Mouse (Mus musculus) G1E (cell line): ENCODE results near the gene Ccdc73. TPM values are rescaled to one million over a fixed set of nuclear protein-coding genes. Genes with fewer than 3 reads are reported as not detected.
"Not testable (repeated sequence)": the region's sequence is repeated elsewhere in the genome, so short reads cannot be mapped to it uniquely, and the experiment has no call there.

Source experiments
- ATAC-seq: 2 replicates; pipeline ENCODE4 v1.8.0; 2016; ENCODE audit warnings: mild to moderate bottlenecking; ENCODE audit not compliant: insufficient number of reproducible peaks, poor library complexity, low FRiP score, severe bottlenecking; ENCODE audit errors: extremely low read depth
- DNase-seq: peaks from one replicate; pipeline ENCODE4 v3.0.0; 2012; ENCODE audit warnings: low spot score
- H3K27me3 ChIP-seq: 2 replicates; pipeline ENCODE4 v1.6.1; 2012; ENCODE audit warnings: mild to moderate bottlenecking, low read length, inconsistent platforms; ENCODE audit not compliant: insufficient read depth
- H3K36me3 ChIP-seq: replicated peaks from 2 replicates; pipeline ENCODE3; 2012; ENCODE audit warnings: mild to moderate bottlenecking, inconsistent platforms
- H3K4me1 ChIP-seq: 2 replicates; pipeline ENCODE4 v1.6.1; 2012; ENCODE audit warnings: low read depth, low read length, inconsistent platforms, mixed read lengths; ENCODE audit not compliant: insufficient read depth
- H3K4me3 ChIP-seq: 2 replicates; pipeline ENCODE4 v1.5.1; 2012; ENCODE audit warnings: low read depth, mild to moderate bottlenecking, inconsistent platforms, low read length, moderate library complexity, mixed read lengths
- H3K9me3 ChIP-seq: replicated peaks from 2 replicates; pipeline ENCODE4 v1.6.1; 2012; ENCODE audit warnings: inconsistent platforms
- CTCF ChIP-seq: IDR thresholded peaks from 2 replicates; pipeline ENCODE4 v1.5.1; 2012; ENCODE audit warnings: low read depth, low read length, inconsistent platforms, mixed read lengths
- GATA1 ChIP-seq: IDR thresholded peaks from 2 replicates; pipeline ENCODE4 v1.6.1; 2012; ENCODE audit warnings: borderline replicate concordance, low read length, inconsistent platforms, mixed read lengths
- GATA2 ChIP-seq: IDR thresholded peaks from 2 replicates; pipeline ENCODE4 v1.6.1; 2012; ENCODE audit warnings: low read depth, low read length, inconsistent platforms, borderline replicate concordance
- POLR2AphosphoS5 ChIP-seq: IDR thresholded peaks from 2 replicates; pipeline ENCODE4 v1.6.1; 2012; ENCODE audit warnings: low read depth, low read length, inconsistent platforms; ENCODE audit not compliant: insufficient replicate concordance
- TAL1 ChIP-seq: conservative IDR thresholded peaks from 2 replicates; pipeline ENCODE4 v1.6.1; 2012; ENCODE audit warnings: low read depth, low read length, inconsistent platforms, mixed read lengths
- polyA plus RNA-seq: library from polyadenylated mRNA; stranded (reverse); fragments of >175 nt; gene quantifications from 2 replicates; pipeline ENCODE4 v1.2.3, GENCODE M21; 2012
- total RNA-seq, 2 experiments: library from RNA; stranded (forward) in 1 of 2; stranded (reverse) in 1 of 2; fragments of 200-1000 nt in 1 of 2; fragments of >200 nt in 1 of 2; fragmentation: Nextera tagmentation in 1 of 2; gene quantifications; 2 replicates each; pipeline ENCODE4 v1.2.3; 2014 to 2017

Gene Ccdc73
- total RNA-seq (2014; fragmentation: Nextera tagmentation), result 17.7 TPM in 1 of 2 replicates, not detected in the other
- total RNA-seq (2017), result 31.5 and 34.6 TPM in 2 replicates
- 0.42 and 0.66 TPM in 2 replicates for polyA plus RNA-seq

DNA sequence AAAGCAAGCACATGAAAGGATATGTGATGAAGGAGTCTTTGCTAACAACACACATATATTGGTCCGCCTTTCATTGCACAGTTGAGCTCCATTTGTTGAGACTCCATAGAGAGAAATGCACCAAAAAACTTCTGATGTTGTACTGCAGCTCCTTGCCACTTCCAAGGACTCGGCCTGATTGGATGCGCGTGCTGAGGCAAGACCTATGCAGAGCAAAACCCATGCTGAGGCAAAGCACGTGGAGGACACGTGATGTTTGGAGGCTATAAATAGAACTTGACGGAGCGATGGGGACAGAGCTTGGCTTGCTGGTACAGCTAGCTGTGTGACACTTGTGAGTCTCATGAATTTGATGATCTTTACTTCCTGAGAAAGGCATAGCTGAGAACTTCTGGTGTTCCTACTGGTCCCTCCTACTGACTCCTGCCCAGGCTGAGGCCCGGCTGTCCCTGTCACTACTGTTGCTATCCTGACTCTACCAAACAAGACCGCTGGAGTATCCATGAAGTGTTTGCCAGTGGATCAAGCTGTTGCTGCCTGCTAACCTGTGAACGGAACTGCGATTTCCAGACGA lies at the start of gene Ccdc73:
Ccdc73 (plus strand) TSS at position 524 of the 574 bp plus-strand sequence.
- TF ChIP-seq CTCF, result no peak
- ATAC-seq (no peak), DNase-seq (no peak)
- no peaks in the 10 kb centered on the region for H3K9me3 ChIP-seq
- H3K4me1 ChIP-seq, result no peaks in the 10 kb centered on the region
- H3K4me3 ChIP-seq, result no peak within 1 kb of the TSS
- no peaks in the 10 kb centered on the region for H3K36me3 ChIP-seq
- H3K27me3 ChIP-seq, result no peaks in the 10 kb centered on the region

DNA sequence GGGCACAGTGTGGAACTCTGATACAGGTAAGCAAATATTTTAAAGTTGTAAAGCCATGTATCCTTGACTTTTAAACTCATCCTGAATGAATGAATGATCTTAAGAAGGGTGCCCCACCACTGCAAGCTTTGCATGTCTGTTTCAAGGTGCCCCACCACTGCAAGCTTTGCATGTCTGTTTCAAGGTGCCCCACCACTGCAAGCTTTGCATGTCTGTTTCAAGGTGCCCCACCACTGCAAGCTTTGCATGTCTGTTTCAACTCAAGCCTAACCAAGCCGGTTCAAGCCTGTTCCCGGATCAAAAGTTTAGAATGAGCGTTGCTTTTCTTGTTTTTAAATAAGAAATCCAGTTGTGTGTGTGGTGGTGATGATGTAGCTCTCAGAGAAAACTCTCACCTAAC lies 48.8 kb upstream of the Ccdc73 start:
- not testable (repeated sequence) for H3K36me3 ChIP-seq, ATAC-seq, DNase-seq, H3K9me3 ChIP-seq, H3K4me3 ChIP-seq
- peaks cover 33% of the 10 kb centered on the region for H3K4me1 ChIP-seq
- peaks cover 16% of the 10 kb centered on the region for H3K27me3 ChIP-seq

DNA sequence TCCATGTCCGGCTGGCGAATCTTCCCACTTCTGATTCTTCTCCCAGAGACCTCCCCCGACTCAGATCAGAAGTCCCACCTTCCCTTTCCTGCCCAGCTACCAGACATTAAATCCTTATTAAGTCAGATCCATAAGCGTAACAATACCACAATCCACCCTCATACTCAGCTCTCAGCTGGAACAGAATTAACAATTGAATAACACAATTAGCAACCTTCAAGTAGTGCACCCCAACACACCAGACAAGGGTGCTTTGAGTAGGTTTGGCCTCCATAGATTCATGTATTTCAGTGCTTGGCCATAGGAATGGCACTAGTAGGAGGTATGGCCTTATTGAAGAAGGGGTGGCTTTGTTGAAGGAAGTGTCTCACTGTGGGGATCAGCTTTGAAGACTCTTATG lies 41.4 kb upstream of the Ccdc73 start:
- TF ChIP-seq POLR2AphosphoS5 (no peak), GATA1 (no peak), GATA2 (no peak), CTCF (no peak), TAL1 (no peak)
- Histone ChIP-seq H3K4me1 (no peaks in the 10 kb centered on the region), H3K27me3 (peaks cover 11% of the 10 kb centered on the region), H3K36me3 (no peaks in the 10 kb centered on the region), H3K9me3 (no peaks in the 10 kb centered on the region), H3K4me3 (no peak overlapping the region)
- ATAC-seq, result no peak
- DNase-seq, result no peak

- H3K9me3 ChIP-seq, result no peaks in the 10 kb centered on the region
- H3K36me3 ChIP-seq, result no peaks in the 10 kb centered on the region
- TF ChIP-seq CTCF, result no peak
- no peak for TF ChIP-seq TAL1
- no peak for TF ChIP-seq GATA2
- TF ChIP-seq GATA1, result no peak
- TF ChIP-seq POLR2AphosphoS5, result no peak
- H3K4me1 ChIP-seq, result no peaks in the 10 kb centered on the region
- H3K4me3 ChIP-seq, result no peak overlapping the region
- peaks cover 12% of the 10 kb centered on the region for H3K27me3 ChIP-seq
- DNase-seq (no peak), ATAC-seq (no peak)
Measured at GRCm38 (mm10) chr2:104832486-104832885, 35.1 kb upstream of the Ccdc73 start.

DNA sequence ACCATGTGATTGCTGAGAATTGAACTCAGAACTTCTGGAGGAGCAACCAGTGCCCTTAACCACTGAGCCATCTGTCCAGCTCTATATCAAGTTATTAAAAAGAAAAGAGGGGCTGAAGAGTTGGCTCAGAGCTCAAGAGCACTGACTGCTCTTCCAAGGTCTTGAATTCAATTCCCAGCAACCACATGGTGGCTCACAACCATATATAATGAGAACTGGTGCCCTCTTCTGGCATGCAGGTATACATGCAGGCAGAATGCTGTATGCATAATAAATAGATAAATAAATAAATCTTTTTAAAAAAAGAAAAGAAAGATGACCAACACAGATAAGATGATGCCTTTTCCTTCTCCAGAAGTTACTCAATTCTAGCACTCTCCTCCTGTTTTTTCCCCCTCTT lies 26.6 kb upstream of the Ccdc73 start:
- TF ChIP-seq CTCF (no peak), GATA2 (no peak), POLR2AphosphoS5 (no peak), TAL1 (no peak), GATA1 (no peak)
- no peak for DNase-seq
- Histone ChIP-seq H3K27me3 (peaks cover 7% of the 10 kb centered on the region), H3K9me3 (no peaks in the 10 kb centered on the region), H3K4me3 (no peak overlapping the region), H3K4me1 (no peaks in the 10 kb centered on the region), H3K36me3 (no peaks in the 10 kb centered on the region)
- no peak for ATAC-seq

- no peak for DNase-seq
- TF ChIP-seq GATA1 (no peak), TAL1 (no peak), CTCF (no peak), GATA2 (no peak), POLR2AphosphoS5 (no peak)
- no peaks in the 10 kb centered on the region for H3K9me3 ChIP-seq
- peaks cover 8% of the 10 kb centered on the region for H3K27me3 ChIP-seq
- no peak overlapping the region for H3K4me3 ChIP-seq
- no peaks in the 10 kb centered on the region for H3K36me3 ChIP-seq
- no peak for ATAC-seq
- H3K4me1 ChIP-seq, result no peaks in the 10 kb centered on the region
Measured at GRCm38 (mm10) chr2:104841736-104842135, 25.9 kb upstream of the Ccdc73 start.

DNA sequence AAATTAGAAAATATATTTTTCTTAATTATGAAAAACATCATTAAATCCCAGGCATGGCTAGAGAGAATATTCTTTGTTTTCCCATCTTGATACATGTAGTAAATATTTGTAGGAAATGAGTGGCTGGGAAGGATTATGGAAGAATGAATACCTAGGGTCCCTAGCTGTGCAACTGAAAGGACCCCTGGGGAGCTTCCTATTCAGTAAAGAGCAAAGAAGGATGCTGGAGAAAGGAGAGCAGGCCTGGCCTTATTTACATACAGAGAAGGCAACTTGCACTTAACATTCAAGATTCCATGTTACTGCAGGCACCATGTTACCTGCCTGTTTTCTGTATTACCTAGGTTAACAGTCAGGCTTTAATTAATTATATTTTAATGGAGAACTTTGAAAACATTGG lies 25.0 kb upstream of the Ccdc73 start:
- no peak for DNase-seq
- no peak for TF ChIP-seq CTCF
- TF ChIP-seq GATA2, result no peak
- no peak for TF ChIP-seq GATA1
- no peak for TF ChIP-seq POLR2AphosphoS5
- no peak for TF ChIP-seq TAL1
- H3K36me3 ChIP-seq, result no peaks in the 10 kb centered on the region
- no peak for ATAC-seq
- H3K27me3 ChIP-seq, result peaks cover 9% of the 10 kb centered on the region
- H3K9me3 ChIP-seq, result no peaks in the 10 kb centered on the region
- no peaks in the 10 kb centered on the region for H3K4me1 ChIP-seq
- H3K4me3 ChIP-seq, result no peak overlapping the region
